Mouse (Mus musculus) embryonic fibroblast, embryonic 13.5 days (primary cell): Measurements from ENCODE around the gene Nek2.

Experiments used
- CTCF ChIP-seq: IDR thresholded peaks from 2 replicates; pipeline ENCODE4 v1.5.1; 2011; ENCODE audit warnings: mild to moderate bottlenecking, control low read depth, low read length, moderate library complexity, borderline replicate concordance; ENCODE audit not compliant: insufficient read depth
- POLR2A ChIP-seq: IDR thresholded peaks from 2 replicates; pipeline ENCODE4 v1.6.1; 2011; ENCODE audit warnings: low read depth, mild to moderate bottlenecking, control low read depth, low read length, moderate library complexity

DNA sequence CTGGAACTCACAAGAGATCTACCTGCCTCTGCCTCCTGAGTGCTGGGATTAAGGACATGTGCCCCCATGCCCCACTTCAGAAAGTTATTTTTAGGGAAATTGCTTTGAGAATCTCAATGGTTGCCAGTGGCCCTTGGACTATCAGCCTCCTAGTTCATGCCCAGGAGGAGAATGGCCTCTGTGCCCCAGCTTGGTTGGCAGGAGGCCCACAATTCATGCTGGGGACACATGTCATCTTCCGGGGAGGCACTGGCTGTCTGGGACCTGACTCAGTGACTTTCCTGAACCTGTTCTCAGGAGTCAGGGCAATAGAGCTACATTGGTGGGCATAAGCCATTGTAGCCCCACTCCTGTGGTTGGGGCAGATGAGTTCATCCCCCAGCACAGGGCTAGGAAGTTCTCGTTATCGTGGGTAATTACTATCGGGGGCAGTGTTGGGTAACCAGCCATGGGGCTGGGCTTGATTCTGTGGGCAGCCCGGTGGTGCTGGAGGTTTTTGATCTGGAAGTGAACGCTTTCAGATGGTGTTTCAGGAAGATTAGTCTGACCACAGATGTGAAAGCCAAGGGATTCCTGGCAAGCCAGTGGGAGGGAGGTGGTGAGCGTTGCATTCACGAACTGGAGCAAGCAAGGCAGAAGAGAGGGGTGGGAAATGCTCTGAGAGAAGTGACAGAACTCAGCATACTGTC is 59.8 kb downstream of the Nek2 start:
- no peak for TF ChIP-seq CTCF
- TF ChIP-seq POLR2A = no peak
